Mouse (Mus musculus) monocyte, adult 2 months (primary cell): ENCODE measurements at regions not wholly inside any gene's neighbourhood (a gene's known extent, or its start where the extent isn't known, plus 50 kb on each side); places are given as distances from the start of the nearest gene placed in this dataset.

ENCODE experiments used
- DNase-seq, 2 experiments: peaks; one replicate each; pipeline ENCODE4 v3.0.0; 2022; ENCODE audit warnings: low spot score in 2 of 2, low read depth in 1 of 2

GRCm38 (mm10) chr1:154116188-154116710, 84.7 kb upstream of the Zfp648 start:
- DNase-seq: no peak

- DNase-seq: no peak
Observed at GRCm38 (mm10) chr1:154117346-154117687, 83.7 kb upstream of the Zfp648 start.

- peak; percentile 10 to 33 for DNase-seq
Observed at GRCm38 (mm10) chr1:154117688-154118373, 83.2 kb upstream of the Zfp648 start.

- no peak for DNase-seq
Observed at GRCm38 (mm10) chr1:154118374-154119004, 82.5 kb upstream of the Zfp648 start.

- DNase-seq: no peak
Observed at GRCm38 (mm10) chr1:154119611-154120010, 81.4 kb upstream of the Zfp648 start.

- DNase-seq: no peak
Observed at GRCm38 (mm10) chr1:154120693-154121092, 80.3 kb upstream of the Zfp648 start.

GRCm38 (mm10) chr1:154124981-154125380, 76.0 kb upstream of the Zfp648 start:
- no peak for DNase-seq

GRCm38 (mm10) chr1:154126487-154126886, 74.5 kb upstream of the Zfp648 start:
- no peak for DNase-seq

GRCm38 (mm10) chr1:154139488-154139887, 61.5 kb upstream of the Zfp648 start:
- no peak for DNase-seq

GRCm38 (mm10) chr1:154143691-154144090, 57.3 kb upstream of the Zfp648 start:
- DNase-seq: no peak

- DNase-seq: no peak
Observed at GRCm38 (mm10) chr1:154147001-154147571, 53.9 kb upstream of the Zfp648 start.

GRCm38 (mm10) chr1:154148948-154149347, 52.0 kb upstream of the Zfp648 start:
- DNase-seq: no peak

- DNase-seq: no peak
Observed at GRCm38 (mm10) chr1:154149431-154150143, 51.4 kb upstream of the Zfp648 start.

- no peak for DNase-seq
Observed at GRCm38 (mm10) chr1:154150167-154150851, 50.7 kb upstream of the Zfp648 start.
